In genomic region chr7:64709520-64710262, GRCm38 (mm10) we compare ENCODE assay signal across 8 mouse cellular contexts.
DNase-seq lines count a peak whose midpoint lies in the region; ATAC-seq and TF ChIP-seq lines count a peak whose summit lies in the region.

No protein-coding gene starts in this region.

- TF ChIP-seq CTCF in hindbrain, postnatal 0 days (IDR thresholded peaks at IDR 0.05; ENCODE audit: low read depth): peak; percentile 73
- TF ChIP-seq CTCF in stomach, postnatal 0 days (IDR thresholded peaks at IDR 0.05; ENCODE audit: low read depth): peak; percentile 68

- no peak overlapping the region for H3K4me2 ChIP-seq in neural tube, embryonic 11.5 days (ENCODE audit: low read depth)
- no peak overlapping the region for H3K4me2 ChIP-seq in hindbrain, postnatal 0 days (ENCODE audit: low read depth, low read length)
- H3K4me2 ChIP-seq in stomach, postnatal 0 days (replicated peaks; ENCODE audit: low read depth): no peak overlapping the region

- no peak overlapping the region for H3K27ac ChIP-seq in neural tube, embryonic 11.5 days (ENCODE audit: low read depth, low read length)
- no peak overlapping the region for H3K27ac ChIP-seq in hindbrain, postnatal 0 days
- no peak overlapping the region for H3K27ac ChIP-seq in stomach, postnatal 0 days (replicated peaks)

- H3K27me3 ChIP-seq in neural tube, embryonic 11.5 days (ENCODE audit: control insufficient read depth, insufficient read depth, low read length): no peaks in the 10 kb centered on the region
- no peaks in the 10 kb centered on the region for H3K27me3 ChIP-seq in hindbrain, postnatal 0 days (ENCODE audit: insufficient read depth, low read length)
- no peaks in the 10 kb centered on the region for H3K27me3 ChIP-seq in stomach, postnatal 0 days (ENCODE audit: control insufficient read depth, insufficient read depth, low read length)

- H3K36me3 ChIP-seq in neural tube, embryonic 11.5 days (ENCODE audit: control insufficient read depth, insufficient read depth, low read length): no peaks in the 10 kb centered on the region
- no peaks in the 10 kb centered on the region for H3K36me3 ChIP-seq in hindbrain, postnatal 0 days (ENCODE audit: insufficient read depth, low read length)
- no peaks in the 10 kb centered on the region for H3K36me3 ChIP-seq in stomach, postnatal 0 days (ENCODE audit: control insufficient read depth, insufficient read depth, low read length)

- no peak for DNase-seq in frontal cortex, postnatal 10 days (ENCODE audit: low spot score in 2 of 2)
- DNase-seq in neural tube, embryonic 11.5 days (ENCODE audit: low spot score): no peak
- DNase-seq in neural tube, embryonic 10.5 days (ENCODE audit: extremely low spot score, low spot score): no peak
- peak; percentile 67 for DNase-seq in hindbrain, postnatal 0 days (ENCODE audit: low spot score)
- DNase-seq in stomach, postnatal 0 days (ENCODE audit: low spot score): peak; percentile 23
- no peak for DNase-seq in ovary, postnatal 10 days (ENCODE audit: low spot score)
- DNase-seq in lung, postnatal 14 days: no peak

- WGBS in neural tube, embryonic 11.5 days: 82% methylated on average over 13 of the region's 13 CpGs
- 73% methylated on average over 13 of the region's 13 CpGs for WGBS in hindbrain, postnatal 0 days
- 79% methylated on average over 13 of the region's 13 CpGs for WGBS in stomach, postnatal 0 days

- H3K9ac ChIP-seq in neural tube, embryonic 11.5 days (ENCODE audit: low read length): no peak overlapping the region
- H3K9ac ChIP-seq in hindbrain, postnatal 0 days (replicated peaks; ENCODE audit: low read length): no peak overlapping the region
- H3K9ac ChIP-seq in stomach, postnatal 0 days (ENCODE audit: low read length): no peak overlapping the region

- TF ChIP-seq EP300 in stomach, postnatal 0 days (optimal IDR thresholded peaks at IDR 0.05): no peak

- peak; percentile 78 for ATAC-seq in frontal cortex, adult (ENCODE audit: low TSS enrichment)
- peak; percentile 23; the same call in 1 of the 2 replicates for ATAC-seq in neural tube, embryonic 11.5 days (ENCODE audit: insufficient read depth, low FRiP score, low TSS enrichment)
- ATAC-seq in hindbrain, postnatal 0 days: peak; percentile 79
- no peak for ATAC-seq in stomach, postnatal 0 days (ENCODE audit: low FRiP score, low TSS enrichment)

- no peaks in the 10 kb centered on the region for H3K9me3 ChIP-seq in neural tube, embryonic 11.5 days (ENCODE audit: control insufficient read depth, low read length)
- no peaks in the 10 kb centered on the region for H3K9me3 ChIP-seq in hindbrain, postnatal 0 days (ENCODE audit: low read length)
- H3K9me3 ChIP-seq in stomach, postnatal 0 days (ENCODE audit: control insufficient read depth, low read length): no peaks in the 10 kb centered on the region

- H3K4me3 ChIP-seq in neural tube, embryonic 11.5 days (ENCODE audit: low read depth, low read length): no peak overlapping the region
- no peak overlapping the region for H3K4me3 ChIP-seq in hindbrain, postnatal 0 days (ENCODE audit: low read length)
- no peak overlapping the region for H3K4me3 ChIP-seq in stomach, postnatal 0 days (ENCODE audit: low read depth, low read length)

- no peaks in the 10 kb centered on the region for H3K4me1 ChIP-seq in neural tube, embryonic 11.5 days (ENCODE audit: control insufficient read depth, insufficient read depth, low read length)
- no peaks in the 10 kb centered on the region for H3K4me1 ChIP-seq in hindbrain, postnatal 0 days (ENCODE audit: insufficient read depth, low read length)
- H3K4me1 ChIP-seq in stomach, postnatal 0 days (replicated peaks; ENCODE audit: control insufficient read depth, insufficient read depth): no peaks in the 10 kb centered on the region

Comparison
In these comparisons a context has a peak if more than half of its experiments do, and no peak if none do; other contexts are left out.
1. DNase-seq: peak in hindbrain, postnatal 0 days (single experiment) and stomach, postnatal 0 days (single experiment); none in frontal cortex, postnatal 10 days (0 of 2), neural tube, embryonic 11.5 days (single experiment), neural tube, embryonic 10.5 days (single experiment), ovary, postnatal 10 days (single experiment) and lung, postnatal 14 days (single experiment).